Mouse (Mus musculus) monocyte, adult 2 months (primary cell): ENCODE measurements around the gene Myl3.

ENCODE experiments used
- DNase-seq, 2 experiments: peaks; one replicate each; pipeline ENCODE4 v3.0.0; 2022; ENCODE audit warnings: low spot score in 2 of 2, low read depth in 1 of 2

The Myl3 gene

GRCm38 (mm10) chr9:110729841-110730240, 11.8 kb upstream of the Myl3 start:
- DNase-seq: no peak

DNA sequence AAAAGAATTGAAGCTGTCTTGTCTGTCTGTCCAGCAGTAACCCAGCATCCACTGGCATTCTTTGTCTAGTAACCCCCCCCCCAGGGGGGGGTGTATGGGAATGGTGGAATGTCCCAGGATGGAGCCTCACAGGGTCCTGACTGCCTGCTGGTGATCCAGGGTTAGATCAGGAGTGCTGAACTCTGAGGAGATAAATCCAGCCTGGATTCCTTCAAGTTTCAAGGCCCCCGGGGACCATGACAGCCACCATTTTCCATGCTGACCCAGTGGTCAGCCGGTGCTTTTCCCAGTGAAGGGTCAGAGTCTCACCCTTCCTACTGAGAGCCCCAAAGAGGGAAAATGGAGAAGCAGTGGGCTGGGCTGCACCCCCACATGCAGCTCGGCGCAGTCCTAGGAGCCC, 9.8 kb upstream of the Myl3 start:
- DNase-seq: no peak

- peak; percentile 45 to 54 for DNase-seq
Measured at GRCm38 (mm10) chr9:110732623-110733022, 9.0 kb upstream of the Myl3 start.

- no peak for DNase-seq
Measured at GRCm38 (mm10) chr9:110733102-110733501, 8.6 kb upstream of the Myl3 start.

- DNase-seq: no peak
Measured at GRCm38 (mm10) chr9:110734154-110734553, 7.5 kb upstream of the Myl3 start.

GRCm38 (mm10) chr9:110736362-110736761, 5.3 kb upstream of the Myl3 start:
- DNase-seq: no peak

DNA sequence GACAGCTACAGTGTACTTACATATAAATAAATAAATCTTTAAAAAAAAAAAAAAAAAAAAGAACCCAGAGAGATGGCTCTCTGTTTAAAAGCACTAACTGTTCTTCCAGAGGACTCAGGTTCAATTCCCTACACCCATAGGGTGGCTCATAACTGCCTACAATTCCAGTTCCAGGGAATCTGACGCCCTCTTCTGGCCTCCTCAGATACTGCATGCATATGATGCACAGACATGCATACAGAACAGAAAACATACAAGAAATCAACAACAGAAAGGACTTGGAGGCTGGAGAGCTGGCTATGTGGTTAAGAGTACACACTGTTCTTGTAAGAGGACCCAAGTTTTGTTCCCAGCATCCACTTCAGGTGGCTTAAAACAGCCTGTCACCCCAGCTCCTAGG, 3.6 kb upstream of the Myl3 start:
- no peak for DNase-seq

DNA sequence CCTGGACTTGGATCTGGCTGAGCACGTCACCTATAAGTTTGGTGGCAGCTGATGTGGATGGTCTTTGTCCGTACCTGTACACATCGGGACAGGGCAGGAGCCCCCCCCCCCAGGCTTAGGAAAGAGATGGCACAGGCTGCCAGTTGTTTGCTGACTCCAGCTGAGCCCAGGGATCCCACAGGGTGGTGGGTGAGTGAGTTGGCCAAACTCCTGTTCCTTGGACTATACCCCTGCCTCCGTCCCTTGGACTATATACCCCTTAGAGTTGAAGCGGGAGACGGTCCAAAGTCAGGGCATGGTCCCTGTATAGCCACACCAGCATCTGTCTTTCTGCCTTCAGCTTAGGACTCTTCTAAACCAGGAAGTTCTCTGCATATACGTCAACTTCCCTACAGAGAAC, 1.7 kb upstream of the Myl3 start:
- no peak for DNase-seq

DNA sequence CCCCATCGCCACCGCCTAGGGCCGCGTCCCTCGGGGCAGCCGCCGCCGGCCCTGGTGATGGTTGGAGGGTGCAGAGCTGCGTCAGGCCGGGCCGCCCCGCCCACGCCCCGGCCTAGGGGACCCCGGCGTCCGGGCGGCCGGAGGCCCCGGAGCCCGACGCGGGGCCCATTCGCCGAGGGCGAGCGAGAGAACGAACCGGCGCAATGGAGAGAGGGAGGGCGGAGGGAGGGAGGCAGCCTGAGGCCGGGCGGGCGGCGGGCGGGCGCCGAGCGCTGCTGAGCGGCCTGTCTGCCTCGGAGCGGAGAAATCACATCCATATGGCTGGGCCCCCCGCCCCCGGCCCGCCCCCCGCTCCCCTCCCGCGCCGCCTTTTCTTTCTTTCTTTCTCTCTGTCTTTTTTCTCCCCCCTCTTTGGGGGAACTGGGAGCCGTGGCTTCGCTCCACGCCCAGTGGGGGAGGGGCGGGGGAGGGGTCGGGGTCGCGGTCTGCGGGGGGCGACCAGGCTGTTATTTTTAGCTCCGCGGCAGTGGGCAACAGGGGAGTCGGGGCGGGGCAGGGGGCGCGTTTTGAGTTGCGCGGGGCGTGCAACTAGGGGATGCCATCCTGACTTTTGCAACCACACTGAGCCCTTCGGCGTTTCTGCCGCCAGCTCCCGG, 762 bp downstream of the Myl3 start:
- DNase-seq: no peak

DNA sequence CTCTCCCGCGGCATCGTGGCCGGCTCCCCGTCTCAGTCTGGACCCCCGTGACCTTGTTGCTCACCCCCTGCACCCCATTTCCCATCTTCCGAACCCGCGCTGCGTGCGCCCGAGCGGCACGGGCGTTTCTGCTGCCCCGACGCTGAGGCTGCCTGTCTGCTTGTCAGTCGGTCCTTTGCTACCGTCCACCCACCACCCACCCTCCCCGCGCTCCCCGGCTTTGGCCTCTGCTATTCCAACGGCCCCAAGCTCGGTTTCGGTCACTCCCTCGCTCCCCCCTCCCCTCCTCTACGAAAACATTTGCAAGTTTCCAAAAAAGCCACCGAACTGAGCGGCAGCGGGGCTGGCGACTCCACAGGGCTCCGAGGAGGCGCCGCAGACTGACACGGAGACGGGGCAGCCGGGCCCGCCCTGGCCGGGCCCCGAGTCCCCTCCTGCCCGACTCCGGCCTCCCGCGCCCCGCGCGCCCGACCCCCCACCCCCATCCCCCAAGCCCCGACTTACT, 1.3 kb downstream of the Myl3 start:
- DNase-seq: no peak

- no peak for DNase-seq
Measured at GRCm38 (mm10) chr9:110743456-110744323, 2.0 kb downstream of the Myl3 start.

- no peak for DNase-seq
Measured at GRCm38 (mm10) chr9:110745752-110746151, 4.1 kb downstream of the Myl3 start.

DNA sequence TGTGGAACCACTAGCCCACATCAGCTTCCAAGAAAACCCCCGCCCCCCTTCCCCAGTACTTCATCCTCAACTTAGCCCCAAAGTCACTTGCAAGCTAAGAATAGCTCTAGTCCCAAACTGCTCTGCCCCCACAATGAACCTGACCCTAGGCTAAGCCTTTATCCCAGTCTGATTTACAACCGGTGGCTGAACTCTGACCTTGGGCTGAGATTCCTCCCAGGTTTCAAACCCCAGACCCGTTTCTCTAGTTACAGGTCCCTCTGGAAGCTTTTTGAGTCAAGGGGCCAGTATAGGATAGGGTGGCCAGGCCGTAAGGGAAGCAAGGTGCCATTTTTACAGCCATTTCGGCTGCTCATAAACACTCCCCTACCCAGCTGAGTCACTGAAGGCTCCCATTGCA, 4.6 kb downstream of the Myl3 start:
- no peak for DNase-seq

DNA sequence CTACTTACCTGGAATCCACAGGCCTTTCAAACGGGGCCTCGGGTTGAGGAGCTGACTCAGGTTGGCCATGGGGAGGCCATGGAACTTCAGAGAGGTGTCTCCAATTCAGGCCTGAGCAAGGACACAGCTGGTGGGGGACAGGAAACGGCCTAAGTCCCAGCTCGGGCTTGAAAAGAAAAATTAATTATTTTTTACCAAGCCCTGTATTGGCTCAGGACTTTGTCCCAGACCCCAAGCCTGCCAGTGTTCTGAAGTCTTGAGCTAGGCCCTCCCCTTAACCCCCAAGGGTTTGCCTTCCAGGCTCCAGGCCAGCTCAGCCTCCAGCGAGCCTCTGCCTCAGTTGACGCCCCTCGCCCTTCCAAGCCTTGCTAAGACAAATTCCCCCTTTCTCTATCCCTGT, 5.3 kb downstream of the Myl3 start, which contains the start of gene Pth1r:
TSS of gene Pth1r (minus strand) at position 185 of the 400 bp plus-strand sequence.
- no peak for DNase-seq

DNA sequence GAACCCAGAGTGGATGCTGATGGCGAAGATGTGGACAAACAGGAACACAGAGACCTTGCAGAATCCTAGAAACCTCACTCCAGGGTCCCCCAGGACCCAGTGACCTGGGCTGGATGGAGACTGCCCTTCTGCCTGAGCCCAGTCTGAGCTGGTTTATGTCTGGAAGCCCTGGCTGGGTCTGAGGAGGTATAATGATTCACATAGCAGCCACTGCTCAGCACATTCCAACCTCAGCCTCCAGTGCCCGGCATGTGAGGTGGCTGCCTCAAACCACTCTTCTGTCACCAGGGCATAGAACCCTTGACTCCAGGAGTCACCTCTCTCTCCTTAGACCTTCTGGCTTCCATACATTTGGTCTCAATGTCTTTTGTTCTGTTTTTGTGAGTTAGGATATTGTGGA, 6.8 kb downstream of the Myl3 start:
- DNase-seq: no peak

- no peak for DNase-seq
Measured at GRCm38 (mm10) chr9:110750404-110751187, 8.9 kb downstream of the Myl3 start.

DNA sequence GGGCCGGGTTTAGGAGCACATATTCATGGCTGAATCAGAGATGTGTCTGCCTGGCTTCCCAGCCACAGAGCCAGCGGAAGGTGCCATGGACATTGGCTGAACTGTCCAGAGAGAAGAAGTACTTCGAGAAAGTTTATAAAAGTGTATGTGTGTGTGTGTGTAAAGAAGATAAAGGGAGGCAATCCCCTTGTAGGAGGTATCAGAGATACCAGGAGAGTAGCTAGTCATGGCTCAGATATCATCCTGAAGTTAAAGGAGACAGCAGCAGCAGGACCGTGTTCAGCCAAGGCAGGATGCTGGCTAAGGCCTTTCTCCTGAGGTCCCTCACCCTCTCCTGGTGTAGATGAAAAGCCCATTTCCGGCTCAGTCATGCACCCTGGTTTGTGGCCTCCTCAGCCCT, 9.8 kb downstream of the Myl3 start:
- no peak for DNase-seq

DNA sequence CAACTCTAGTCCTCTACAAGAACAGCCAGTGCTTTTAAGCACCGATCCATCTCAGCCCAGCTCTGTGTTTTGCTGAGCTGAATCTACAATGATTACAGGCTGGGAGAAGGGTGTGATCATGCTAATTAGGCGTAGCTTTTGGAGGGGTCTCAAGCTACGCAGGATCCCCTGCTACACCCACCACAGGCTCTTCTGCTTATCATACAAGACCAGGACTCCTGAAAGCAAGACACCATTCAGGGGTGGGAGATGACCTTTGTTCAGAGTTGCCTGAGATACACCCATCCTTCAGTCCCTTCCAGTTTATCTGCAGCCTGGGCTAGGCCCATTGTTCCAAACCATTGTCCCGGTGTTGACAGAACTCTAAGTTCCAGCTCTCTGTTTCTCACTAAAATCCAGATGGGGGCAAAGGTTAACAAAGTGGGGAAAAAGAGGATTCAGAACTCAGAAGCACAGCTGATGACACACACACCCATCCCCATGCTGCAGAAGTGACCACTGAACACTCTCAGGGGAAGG, 11.3 kb downstream of the Myl3 start:
- DNase-seq: no peak

GRCm38 (mm10) chr9:110753773-110754172, 12.1 kb downstream of the Myl3 start:
- DNase-seq: no peak

- DNase-seq: no peak
Measured at GRCm38 (mm10) chr9:110757816-110758215, 16.2 kb downstream of the Myl3 start.

DNA sequence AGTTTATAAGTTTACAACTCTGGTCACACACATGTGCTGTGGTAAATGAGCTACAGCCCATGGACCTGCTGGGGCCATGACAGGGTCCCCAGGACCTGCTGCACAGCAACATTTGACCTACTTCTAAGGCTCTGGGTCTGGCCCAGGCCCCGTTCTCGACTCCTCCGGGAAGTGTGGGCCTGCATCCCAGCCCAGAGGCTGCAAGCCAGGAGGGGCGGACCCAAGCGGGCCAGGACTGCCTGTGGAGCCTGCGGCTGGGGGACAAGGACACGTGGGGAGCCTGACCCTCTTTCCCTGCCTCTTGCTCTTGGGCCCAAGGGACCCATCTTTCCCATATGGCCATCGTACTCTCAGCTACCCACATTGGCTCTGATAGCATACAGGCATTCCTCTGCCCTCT, 16.9 kb downstream of the Myl3 start:
- no peak for DNase-seq
